Mouse (Mus musculus) intestine, postnatal 0 days (tissue): ENCODE results near the gene Armc8. TPM values are rescaled to one million over a fixed set of nuclear protein-coding genes. Genes with fewer than 3 reads are reported as not detected.
A peak's percentile ranks its signal among the peaks of the same experiment; 100 is the strongest.

Source experiments
- ATAC-seq: fragments of 200-750 bp; cut with Nextera tagmentation; 2 replicates; pipeline ENCODE4 v1.8.0; 2017; ENCODE audit warnings: mild to moderate bottlenecking, moderate TSS enrichment, moderate library complexity
- H3K27ac ChIP-seq: fragments of 300-500 bp; sonication (generic); 2 replicates; pipeline ENCODE4 v1.5.1; 2014; ENCODE audit warnings: mild to moderate bottlenecking, low read depth, low read length, moderate library complexity
- H3K27me3 ChIP-seq: fragments of 300-500 bp; sonication (generic); replicated peaks from 2 replicates; pipeline ENCODE4 v1.6.1; 2014; ENCODE audit warnings: low read length, mixed read lengths; ENCODE audit not compliant: control insufficient read depth, insufficient read depth
- H3K36me3 ChIP-seq: fragments of 300-500 bp; sonication (generic); 2 replicates; pipeline ENCODE4 v1.6.1; 2014; ENCODE audit warnings: mild to moderate bottlenecking, moderate library complexity; ENCODE audit not compliant: control insufficient read depth, insufficient read depth
- H3K4me1 ChIP-seq: fragments of 300-500 bp; sonication (generic); replicated peaks from 2 replicates; pipeline ENCODE4 v1.6.1; 2014; ENCODE audit warnings: antibody characterized with exemption, low read length, mixed read lengths; ENCODE audit not compliant: control insufficient read depth, insufficient read depth
- H3K4me2 ChIP-seq: fragments of 300-500 bp; sonication (generic); replicated peaks from 2 replicates; pipeline ENCODE4 v1.6.1; 2014; ENCODE audit warnings: low read depth, mild to moderate bottlenecking, moderate library complexity
- H3K4me3 ChIP-seq: fragments of 300-500 bp; sonication (generic); 2 replicates; pipeline ENCODE4 v1.5.1; 2014; ENCODE audit warnings: low read depth, low read length
- H3K9ac ChIP-seq: fragments of 300-500 bp; sonication (generic); 2 replicates; pipeline ENCODE4 v1.6.1; 2014; ENCODE audit warnings: mild to moderate bottlenecking, low read depth, low read length
- H3K9me3 ChIP-seq: fragments of 300-500 bp; sonication (generic); 2 replicates; pipeline ENCODE4 v1.6.1; 2016; ENCODE audit warnings: mixed run types; ENCODE audit not compliant: control insufficient read depth
- CTCF ChIP-seq: sonication (generic); IDR thresholded peaks from 2 replicates; pipeline ENCODE4 v1.5.1; 2016; ENCODE audit warnings: low read depth, mild to moderate bottlenecking, control low read depth, antibody characterized with exemption, moderate library complexity
- WGBS: fragments of 180-500 bp; shearing (Covaris S2); extraction: QIAGEN DNeasy Blood & Tissue Kit; methylation state at CpG from one replicate; pipeline ENCODE4 v1.1.7; 2014; 5-methylcytosine and 5-hydroxymethylcytosine counted together
- polyA plus RNA-seq: library from polyadenylated mRNA; unstranded; fragments of >200 nt; fragmentation: Nextera tagmentation; extraction: Ambion mirVana; gene quantifications from 2 replicates; pipeline ENCODE4 v1.2.1, GENCODE M21; 2015

Armc8 gene
- polyA plus RNA-seq, 1 experiment from 2014 or later = 14.0 TPM

DNA sequence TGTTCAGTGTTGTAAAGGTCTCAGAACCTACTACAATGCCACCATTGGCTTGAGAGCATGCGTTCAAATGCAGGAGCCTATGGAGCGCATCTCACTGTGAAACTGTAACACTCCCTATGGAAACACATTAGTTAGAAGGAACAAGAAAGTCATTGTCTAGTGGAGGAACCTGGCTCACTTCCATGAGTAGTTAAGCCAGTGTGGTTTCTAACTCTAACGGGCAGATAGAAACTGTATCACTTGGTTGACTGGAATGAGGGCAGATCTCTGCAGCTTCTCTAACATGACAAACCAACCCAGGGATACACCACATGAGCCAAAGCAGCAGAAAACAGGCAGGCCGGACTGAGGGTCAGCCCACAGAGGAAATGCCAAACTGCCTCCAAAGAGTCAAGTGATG is 114.5 kb downstream of the Armc8 start:
- ATAC-seq = no peak
- Histone ChIP-seq H3K27ac (no peak overlapping the region), H3K27me3 (0 out of 2 replicates have a peak, but pooled peaks cover 4% of the 10 kb centered on the region), H3K9me3 (no peaks in the 10 kb centered on the region), H3K36me3 (no peaks in the 10 kb centered on the region), H3K4me2 (no peak overlapping the region), H3K4me3 (no peak overlapping the region), H3K4me1 (no peaks in the 10 kb centered on the region), H3K9ac (no peak overlapping the region)
- 82% methylated on average over 4 of the region's 4 CpGs for WGBS
- TF ChIP-seq CTCF = no peak

GRCm38 (mm10) chr9:99451161-99451560 is 117.5 kb downstream of the Armc8 start, which contains the start of gene Nme9:
Nme9 (plus strand) TSS chr9:99451475.
- Histone ChIP-seq H3K27ac (no peak within 1 kb of the TSS), H3K9ac (no peak within 1 kb of the TSS)
- 7% methylated on average over 14 of the region's 14 CpGs for WGBS

DNA sequence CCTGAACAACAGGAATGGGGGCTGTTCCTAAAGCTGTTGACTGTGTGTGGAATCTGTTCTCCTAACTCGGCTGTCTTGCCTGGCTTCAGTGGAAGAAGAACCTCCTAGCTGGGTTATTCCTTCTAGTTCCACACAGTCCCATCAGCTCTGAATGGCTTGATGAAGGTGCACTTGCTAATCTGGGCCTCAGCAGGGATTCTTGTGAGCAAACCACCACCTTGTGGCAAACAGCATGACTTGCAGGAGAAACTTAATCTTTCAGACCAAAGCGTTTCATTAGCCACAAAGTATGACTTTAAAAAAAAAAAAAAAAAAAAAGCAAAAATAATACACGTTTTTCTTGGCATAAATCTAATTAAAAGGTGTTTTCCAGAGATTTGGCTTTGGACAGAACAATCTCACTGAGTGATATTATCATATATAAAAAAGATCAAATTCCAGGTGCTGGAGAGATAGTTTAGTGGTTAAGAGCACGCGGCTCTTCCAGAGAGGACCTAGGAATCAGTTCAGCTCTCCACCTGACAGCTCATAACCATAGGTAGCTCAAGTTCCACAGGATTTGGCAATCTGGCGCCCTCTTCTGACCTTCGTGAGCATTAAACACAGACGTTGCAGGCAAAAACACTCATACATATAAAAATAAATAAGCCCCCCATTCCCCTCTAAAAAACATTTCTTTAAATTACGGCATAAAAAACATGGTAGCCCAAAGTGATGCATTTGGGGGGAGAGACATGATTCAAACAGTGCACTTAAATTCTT is 118.6 kb downstream of the Armc8 start:
- ATAC-seq = no peak
- no peaks in the 10 kb centered on the region for H3K36me3 ChIP-seq
- 48% methylated on average over 9 of the region's 9 CpGs for WGBS

More at GRCm38 (mm10) chr9:99451161-99451560, 117.5 kb downstream of the Armc8 start, which contains the start of gene Nme9:
- H3K4me3 ChIP-seq = peak within 1 kb of the TSS; percentile 17; the same call in 1 of the 2 replicates
- no peaks in the 10 kb centered on the region for H3K9me3 ChIP-seq
- no peaks in the 10 kb centered on the region for H3K4me1 ChIP-seq
- peak within 1 kb of the TSS; percentile 60 for H3K4me2 ChIP-seq
- 0 out of 2 replicates have a peak, but pooled peaks cover 4% of the 10 kb centered on the region for H3K27me3 ChIP-seq
- TF ChIP-seq CTCF = no peak
- no peak for ATAC-seq
- no peaks in the 10 kb centered on the region for H3K36me3 ChIP-seq

DNA sequence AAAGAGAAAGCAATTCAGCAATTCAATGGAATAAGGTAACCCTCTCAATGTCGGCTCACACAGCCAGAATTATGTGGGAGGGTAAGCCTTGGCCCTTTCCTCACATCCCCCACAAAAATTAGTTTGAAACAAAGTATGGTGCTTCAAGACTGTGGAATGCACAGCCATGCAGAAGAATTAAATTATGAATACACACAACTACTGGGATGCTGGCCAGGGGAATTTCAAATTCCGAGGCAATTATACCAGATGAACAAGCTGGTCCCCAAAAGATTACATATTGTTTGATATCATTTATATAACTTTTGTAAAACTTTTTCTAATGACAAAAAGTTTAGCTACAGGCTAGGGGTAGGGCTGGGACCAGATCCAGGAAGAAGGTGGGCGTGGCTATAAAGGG is 121.4 kb downstream of the Armc8 start:
- 0 out of 2 replicates have a peak, but pooled peaks cover 8% of the 10 kb centered on the region for H3K27me3 ChIP-seq
- H3K36me3 ChIP-seq = no peaks in the 10 kb centered on the region
- no peaks in the 10 kb centered on the region for H3K4me1 ChIP-seq
- no peak overlapping the region for H3K4me2 ChIP-seq
- no peaks in the 10 kb centered on the region for H3K9me3 ChIP-seq
- ATAC-seq = no peak
- 66% methylated on average over 3 of the region's 3 CpGs for WGBS
- H3K27ac ChIP-seq = no peak overlapping the region
- H3K4me3 ChIP-seq = no peak overlapping the region
- TF ChIP-seq CTCF = no peak
- no peak overlapping the region for H3K9ac ChIP-seq

More for the DNA sequence above, 118.6 kb downstream of the Armc8 start:
- H3K4me2 ChIP-seq = no peak overlapping the region
- H3K4me3 ChIP-seq = no peak overlapping the region
- TF ChIP-seq CTCF = peak; percentile 63
- H3K9me3 ChIP-seq = no peaks in the 10 kb centered on the region
- H3K9ac ChIP-seq = no peak overlapping the region
- H3K27me3 ChIP-seq = 0 out of 2 replicates have a peak, but pooled peaks cover 5% of the 10 kb centered on the region
- H3K27ac ChIP-seq = no peak overlapping the region
- H3K4me1 ChIP-seq = no peaks in the 10 kb centered on the region

DNA sequence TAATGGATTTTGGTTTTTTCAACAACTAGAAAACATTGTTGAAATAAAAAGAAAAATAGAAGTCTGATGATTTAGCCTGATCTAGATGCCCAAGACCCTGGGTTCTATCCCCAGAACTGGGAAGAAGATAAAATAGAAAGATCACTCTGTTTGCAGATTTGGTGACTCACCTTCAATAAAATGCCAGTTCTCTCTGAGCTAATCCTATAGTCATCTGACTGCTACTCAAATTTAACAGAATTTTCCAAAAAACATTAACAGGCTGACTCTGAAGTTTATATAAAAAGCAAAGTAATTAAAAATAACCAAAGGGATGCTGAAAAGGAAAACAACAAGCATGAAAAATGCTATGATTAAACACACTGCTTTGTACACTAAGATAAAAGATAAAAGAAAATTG is 122.4 kb downstream of the Armc8 start:
- no peaks in the 10 kb centered on the region for H3K36me3 ChIP-seq
- no peak overlapping the region for H3K27ac ChIP-seq
- no peaks in the 10 kb centered on the region for H3K4me1 ChIP-seq
- no peak overlapping the region for H3K9ac ChIP-seq
- 0 out of 2 replicates have a peak, but pooled peaks cover 8% of the 10 kb centered on the region for H3K27me3 ChIP-seq
- no peaks in the 10 kb centered on the region for H3K9me3 ChIP-seq
- no peak for TF ChIP-seq CTCF
- H3K4me2 ChIP-seq = no peak overlapping the region
- no peak overlapping the region for H3K4me3 ChIP-seq
- ATAC-seq = no peak

- WGBS = 27% methylated on average over 8 of the region's 8 CpGs
- TF ChIP-seq CTCF = peak; percentile 76
- Histone ChIP-seq H3K4me2 (no peak overlapping the region), H3K9ac (no peak overlapping the region), H3K36me3 (no peaks in the 10 kb centered on the region), H3K4me1 (no peaks in the 10 kb centered on the region), H3K9me3 (no peaks in the 10 kb centered on the region), H3K27ac (no peak overlapping the region), H3K4me3 (no peak overlapping the region), H3K27me3 (0 out of 2 replicates have a peak, but pooled peaks cover 4% of the 10 kb centered on the region)
- no peak for ATAC-seq
Measured at GRCm38 (mm10) chr9:99444590-99445178, 124.0 kb downstream of the Armc8 start.
